In genomic region chr14:30625131-30625807, GRCm38 (mm10) we compare ENCODE assay signal across 8 mouse cellular contexts. TPM values are rescaled to one million over a fixed set of nuclear protein-coding genes. Genes with fewer than 3 reads are reported as not detected.
DNase-seq lines count a peak whose midpoint lies in the region; ATAC-seq lines count a peak whose summit lies in the region.

No protein-coding gene starts in this region.

- H3K36me3 ChIP-seq in embryonic facial prominence, embryonic 15.5 days, result 0 out of 2 replicates have a peak, but pooled peaks cover under 1% of the 10 kb centered on the region
- no peaks in the 10 kb centered on the region for H3K36me3 ChIP-seq in heart, embryonic 14.5 days (ENCODE audit: control insufficient read depth, insufficient read depth, low read length)
- H3K36me3 ChIP-seq in splenic B cell, adult 2 months (ENCODE audit: control insufficient read depth, insufficient read depth, low read length, poor library complexity, severe bottlenecking), result no peaks in the 10 kb centered on the region; the same call in 1 of the 2 replicates

- H3K4me2 ChIP-seq in embryonic facial prominence, embryonic 15.5 days (replicated peaks), result peak overlapping the region; percentile 88
- H3K4me2 ChIP-seq in heart, embryonic 14.5 days (ENCODE audit: low read length), result peak overlapping the region; percentile 84

- peak overlapping the region; percentile 67 for H3K9ac ChIP-seq in embryonic facial prominence, embryonic 15.5 days
- H3K9ac ChIP-seq in heart, embryonic 14.5 days (ENCODE audit: low read length), result peak overlapping the region; percentile 84

- H3K4me3 ChIP-seq in embryonic facial prominence, embryonic 15.5 days (replicated peaks), result peak overlapping the region; percentile 75
- H3K4me3 ChIP-seq in heart, embryonic 14.5 days (ENCODE audit: control insufficient read depth in 1 of 2, insufficient read depth in 1 of 2, low read depth in 1 of 2, low read length in 2 of 2), result peak overlapping the region; percentile 65 to 80

- under 1% methylated on average over 39 of the region's 39 CpGs for WGBS in embryonic facial prominence, embryonic 15.5 days
- under 1% methylated on average over 39 of the region's 39 CpGs for WGBS in heart, embryonic 14.5 days

- H3K27ac ChIP-seq in embryonic facial prominence, embryonic 15.5 days (replicated peaks), result peak overlapping the region; percentile 44; the same call in 1 of the 2 replicates
- peak overlapping the region in 1 of 2 experiments; percentile 61; a peak in 2 of 4 replicates for H3K27ac ChIP-seq in heart, embryonic 14.5 days (replicated peaks in 1 of 2; ENCODE audit: control insufficient read depth in 1 of 2, insufficient read depth in 1 of 2, low read depth in 2 of 2, low read length in 2 of 2)

- ATAC-seq in embryonic facial prominence, embryonic 15.5 days (ENCODE audit: insufficient number of reproducible peaks, low FRiP score, low TSS enrichment, low read depth), result peak; percentile 22; the same call in 1 of the 2 replicates
- ATAC-seq in heart, embryonic 14.5 days (ENCODE audit: insufficient number of reproducible peaks, insufficient read depth, low FRiP score, low read depth), result peak; percentile 20; the same call in 1 of the 2 replicates
- peak; percentile 86 for ATAC-seq in megakaryocyte-erythroid progenitor cell, adult 5-6 weeks (replicated peaks; ENCODE audit: low FRiP score, low TSS enrichment, poor library complexity, severe bottlenecking)

- H3K9me3 ChIP-seq in embryonic facial prominence, embryonic 15.5 days (replicated peaks), result no peaks in the 10 kb centered on the region
- no peaks in the 10 kb centered on the region for H3K9me3 ChIP-seq in heart, embryonic 14.5 days (ENCODE audit: control insufficient read depth, low read length)

- H3K27me3 ChIP-seq in embryonic facial prominence, embryonic 15.5 days, result no peaks in the 10 kb centered on the region
- no peaks in the 10 kb centered on the region for H3K27me3 ChIP-seq in heart, embryonic 14.5 days (ENCODE audit: control insufficient read depth, insufficient read depth, low read length)
- no peaks in the 10 kb centered on the region for H3K27me3 ChIP-seq in splenic B cell, adult 2 months (ENCODE audit: control insufficient read depth, insufficient read depth, low read length, poor library complexity, severe bottlenecking)

- H3K4me1 ChIP-seq in embryonic facial prominence, embryonic 15.5 days, result peaks cover 43% of the 10 kb centered on the region
- peaks cover 3 to 21% of the 10 kb centered on the region in 2 experiments; a peak in 3 of 4 replicates for H3K4me1 ChIP-seq in heart, embryonic 14.5 days (ENCODE audit: control insufficient read depth in 2 of 2, insufficient read depth in 2 of 2, low read length in 2 of 2)

- DNase-seq in A20 (ENCODE audit: low read depth, low spot score), result peak; percentile 77
- peak; percentile 12 for DNase-seq in T-cell, adult 2 months (ENCODE audit: low spot score)
- DNase-seq in kidney, postnatal 14 days, result peak; percentile 69
- peak; percentile 35 for DNase-seq in splenic B cell, adult 2 months (ENCODE audit: low read depth, low spot score)
- no peak for DNase-seq in layer of hippocampus, adult 11-12 months (ENCODE audit: low spot score)

RNA-seq across cellular contexts. Expression of gene Prkcd, which starts 0.7 kb away (rescaled TPM):
- polyA plus RNA-seq in embryonic facial prominence, embryonic 15.5 days (2015; fragmentation: Nextera tagmentation; extraction: Ambion mirVana), result 56.1 and 63.5 TPM in 2 replicates
- polyA plus RNA-seq in heart, embryonic 14.5 days (2014; fragmentation: Nextera tagmentation; extraction: Ambion mirVana), result 38.4 and 38.6 TPM in 2 replicates
- 33.4 and 47.3 TPM in 2 replicates for total RNA-seq in megakaryocyte-erythroid progenitor cell, adult 5-6 weeks (2014; fragmentation: Nextera tagmentation)
- total RNA-seq in megakaryocyte-erythroid progenitor cell, adult 5-6 weeks (2017), result 20.7 and 32.0 TPM in 2 replicates

RNA-seq across cellular contexts. Expression of gene Rft1, which starts 28.9 kb away (rescaled TPM):
- polyA plus RNA-seq in embryonic facial prominence, embryonic 15.5 days (2015; fragmentation: Nextera tagmentation; extraction: Ambion mirVana), result 15.8 and 18.6 TPM in 2 replicates
- 10.6 and 11.8 TPM in 2 replicates for polyA plus RNA-seq in heart, embryonic 14.5 days (2014; fragmentation: Nextera tagmentation; extraction: Ambion mirVana)
- 15.4 and 23.5 TPM in 2 replicates for total RNA-seq in megakaryocyte-erythroid progenitor cell, adult 5-6 weeks (2014; fragmentation: Nextera tagmentation)
- 7.6 and 18.7 TPM in 2 replicates for total RNA-seq in megakaryocyte-erythroid progenitor cell, adult 5-6 weeks (2017)

Comparison
In these comparisons a context has a peak if more than half of its experiments do, and no peak if none do; other contexts are left out.
1. ATAC-seq: peak in every context shown above with its lines; median percentile 86 in megakaryocyte-erythroid progenitor cell, adult 5-6 weeks; 22 in embryonic facial prominence, embryonic 15.5 days; 20 in heart, embryonic 14.5 days.